Mouse (Mus musculus) urinary bladder, postnatal 14 days (tissue): ENCODE results near the gene Poc1b.

Source experiments
- DNase-seq: peaks from one replicate; pipeline ENCODE4 v3.0.0; 2021; ENCODE audit warnings: low spot score

The Poc1b gene

DNA sequence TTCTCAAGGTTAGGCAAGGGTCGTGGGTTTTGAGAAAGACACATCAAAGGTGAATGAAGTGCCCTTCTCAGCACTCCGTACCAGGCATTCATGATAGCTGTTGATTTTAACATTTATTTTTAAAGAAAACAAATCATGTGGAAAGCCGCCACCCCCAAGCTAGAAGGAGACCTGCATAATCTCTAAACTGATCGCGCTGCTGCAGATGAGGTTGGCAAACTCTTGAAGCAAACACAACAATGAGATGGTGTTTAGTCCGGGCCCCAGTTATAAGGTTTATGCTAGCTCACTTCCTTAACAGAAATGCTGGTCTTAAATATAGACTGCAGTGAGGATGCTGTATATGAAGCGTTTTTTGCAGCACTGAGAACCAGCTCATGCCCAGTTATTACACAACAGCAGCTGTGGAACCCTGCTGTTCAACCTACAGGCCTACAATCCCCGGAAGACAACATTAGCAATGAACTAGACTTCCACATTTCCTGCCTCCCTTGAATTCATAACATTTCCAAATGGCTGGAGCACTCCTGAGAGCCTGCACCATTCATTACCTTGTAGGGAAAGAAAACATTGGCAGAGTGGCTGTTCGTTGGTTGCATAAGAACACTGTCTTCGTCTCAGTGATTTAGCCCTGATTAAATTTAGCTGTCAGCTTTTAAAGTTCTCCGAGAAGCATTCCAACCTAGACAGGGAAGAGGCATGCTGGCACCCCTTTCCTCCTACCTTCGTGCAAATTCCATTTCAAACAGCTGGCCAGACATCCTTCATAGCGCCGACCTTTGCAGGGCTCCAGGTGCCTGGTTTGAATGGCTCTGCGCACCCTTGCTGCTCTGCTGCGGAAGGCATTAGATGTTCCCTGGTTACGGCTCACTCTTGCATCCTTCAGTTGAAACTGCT is 121.4 kb downstream of the Poc1b start:
- no peak for DNase-seq

DNA sequence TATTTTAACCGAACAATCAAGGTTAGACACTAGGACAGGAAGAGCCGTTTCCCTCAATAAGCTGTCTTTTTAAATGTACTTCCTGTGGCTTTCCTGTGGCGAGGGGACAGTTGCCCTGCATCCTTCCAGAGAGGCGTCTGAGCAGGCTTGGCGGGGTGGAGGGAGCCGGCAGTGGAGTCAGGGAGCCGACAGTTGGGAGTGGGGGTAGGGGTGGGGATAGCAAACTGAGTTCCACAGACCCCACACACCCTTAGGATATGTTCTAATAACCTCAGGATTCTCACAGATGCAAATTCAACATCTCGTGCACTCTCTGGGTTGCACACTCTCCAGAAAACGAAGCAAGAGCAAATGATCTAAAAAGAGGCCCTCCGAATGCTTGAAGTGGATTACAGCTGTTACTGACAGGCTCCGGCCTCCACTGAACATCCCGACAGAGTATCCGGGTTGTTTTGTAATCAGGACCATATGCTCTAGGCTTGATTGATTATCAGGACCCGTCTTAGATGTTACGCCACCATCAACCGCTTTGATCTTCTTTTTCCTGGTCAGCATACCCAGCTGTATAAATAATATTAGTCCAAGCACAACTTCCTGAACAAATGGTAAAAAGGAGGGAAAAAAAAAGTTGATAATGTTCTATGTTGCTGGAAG is 122.3 kb downstream of the Poc1b start:
- peak; percentile 11 for DNase-seq

DNA sequence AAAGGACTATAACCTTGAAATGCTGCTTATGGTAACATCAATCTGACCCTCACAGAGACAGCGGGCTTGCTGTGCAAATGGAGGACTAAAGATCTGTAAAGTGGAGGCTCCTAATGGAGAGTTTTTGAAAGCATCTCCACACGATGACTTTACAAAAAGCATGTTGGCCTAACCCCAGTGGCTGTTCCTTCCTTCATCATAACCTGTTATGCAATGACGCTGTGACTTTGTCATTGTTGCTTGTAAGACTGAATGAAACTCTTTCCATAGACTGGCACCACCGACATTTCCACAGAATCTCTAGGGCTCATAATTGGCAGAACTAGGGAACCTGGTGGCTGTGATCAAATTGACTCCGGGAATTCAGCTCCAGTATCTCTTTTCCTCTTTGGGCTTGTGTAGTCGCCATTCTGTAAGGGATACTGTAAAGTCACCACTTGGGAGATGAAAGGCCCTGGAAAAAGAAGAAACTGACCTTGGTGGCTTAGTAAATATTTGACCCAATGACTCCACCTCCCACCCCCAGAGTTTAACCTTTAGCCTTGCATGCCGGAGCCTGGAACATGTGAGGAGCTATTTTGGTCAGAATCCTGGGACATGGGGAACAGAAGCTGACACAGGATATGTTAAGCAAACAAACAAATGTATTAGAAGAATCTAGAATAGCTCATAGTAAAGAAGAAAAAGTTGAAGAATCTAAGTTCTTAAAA is 125.8 kb downstream of the Poc1b start:
- no peak for DNase-seq

DNA sequence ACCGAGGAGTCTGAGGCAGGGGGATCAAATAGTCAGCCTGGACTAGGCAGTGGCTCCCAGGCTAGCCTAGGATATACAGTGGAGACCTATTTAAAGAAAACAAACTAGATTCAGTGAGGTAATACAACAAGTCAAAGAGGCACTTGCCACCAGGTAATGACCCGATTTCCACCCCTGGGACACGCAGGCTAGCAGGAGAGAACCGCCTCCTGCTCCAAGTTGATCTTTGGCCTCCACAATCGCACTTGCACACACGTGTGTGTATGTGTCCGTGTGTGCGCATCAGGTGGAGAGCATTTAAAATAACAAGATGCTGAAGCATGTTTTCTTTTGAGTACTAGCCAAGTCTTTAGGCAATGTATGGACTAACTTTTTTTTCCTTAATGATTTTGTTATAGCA is 127.5 kb downstream of the Poc1b start:
- no peak for DNase-seq

DNA sequence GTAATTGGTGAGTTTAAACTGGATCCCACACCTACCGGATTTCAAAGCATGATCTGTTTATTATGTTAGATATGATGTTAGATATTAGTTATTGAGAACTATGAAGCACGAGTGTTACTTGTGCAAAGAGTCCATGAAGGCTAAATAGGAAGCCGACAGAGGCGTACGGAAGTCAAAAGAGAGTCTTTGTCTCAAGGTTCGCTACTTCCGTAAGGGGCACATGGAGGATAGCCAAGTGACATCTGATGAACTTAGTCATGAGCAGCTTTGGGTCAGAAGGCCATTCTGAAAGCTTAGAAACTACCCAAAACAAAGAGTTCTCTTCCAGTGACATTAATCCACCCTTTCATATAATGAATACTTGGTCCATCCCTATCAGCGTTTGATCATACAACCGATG is 128.2 kb downstream of the Poc1b start:
- DNase-seq: no peak

DNA sequence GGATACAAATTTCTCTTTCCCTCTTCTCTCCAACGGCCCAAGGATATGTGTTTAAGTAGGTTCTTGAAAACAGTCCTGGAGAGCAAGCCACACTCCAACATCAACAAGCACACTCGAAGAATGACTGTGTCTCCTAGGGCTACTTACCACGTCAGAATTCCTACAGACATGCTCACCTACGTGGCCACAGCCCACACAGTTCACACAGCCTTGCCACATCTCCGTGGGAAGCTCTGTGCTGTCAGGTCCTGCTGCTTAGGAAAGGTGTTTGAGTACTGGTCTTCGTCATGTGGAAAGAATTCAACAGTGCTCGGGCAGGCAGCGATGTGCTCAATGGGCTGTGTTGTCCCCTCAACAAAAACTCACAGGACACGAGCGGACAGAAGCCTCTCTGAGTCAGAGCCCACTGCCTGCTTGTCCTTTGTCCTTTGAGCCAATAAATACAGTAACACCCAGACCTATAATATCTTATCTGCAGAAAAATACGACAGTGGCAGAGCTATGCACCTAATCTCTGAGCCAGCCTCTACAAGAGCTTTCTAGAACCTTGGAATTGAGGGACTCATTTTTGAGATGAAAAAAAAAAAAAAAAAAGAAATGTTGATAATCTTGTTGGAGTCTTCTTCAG is 130.5 kb downstream of the Poc1b start:
- peak; percentile 14 for DNase-seq

DNA sequence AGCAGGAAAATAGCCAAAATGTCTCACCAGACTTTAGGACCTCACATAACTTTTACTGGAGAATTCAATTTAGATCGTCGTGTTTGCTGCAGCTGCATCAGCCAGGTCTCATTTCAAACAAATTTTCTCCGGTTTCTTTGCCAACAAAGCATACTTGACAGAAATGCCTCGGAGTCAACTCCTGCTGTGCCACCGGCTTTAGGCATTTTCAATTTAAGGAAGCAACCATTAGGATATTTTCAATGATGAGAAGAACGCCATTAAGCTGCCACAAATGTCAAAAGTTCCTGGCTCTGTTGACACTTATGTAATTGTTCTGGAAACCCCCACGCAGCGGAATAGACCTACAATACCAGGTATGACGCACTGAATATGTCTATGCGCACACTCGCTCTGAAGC is 131.7 kb downstream of the Poc1b start:
- DNase-seq: no peak

DNA sequence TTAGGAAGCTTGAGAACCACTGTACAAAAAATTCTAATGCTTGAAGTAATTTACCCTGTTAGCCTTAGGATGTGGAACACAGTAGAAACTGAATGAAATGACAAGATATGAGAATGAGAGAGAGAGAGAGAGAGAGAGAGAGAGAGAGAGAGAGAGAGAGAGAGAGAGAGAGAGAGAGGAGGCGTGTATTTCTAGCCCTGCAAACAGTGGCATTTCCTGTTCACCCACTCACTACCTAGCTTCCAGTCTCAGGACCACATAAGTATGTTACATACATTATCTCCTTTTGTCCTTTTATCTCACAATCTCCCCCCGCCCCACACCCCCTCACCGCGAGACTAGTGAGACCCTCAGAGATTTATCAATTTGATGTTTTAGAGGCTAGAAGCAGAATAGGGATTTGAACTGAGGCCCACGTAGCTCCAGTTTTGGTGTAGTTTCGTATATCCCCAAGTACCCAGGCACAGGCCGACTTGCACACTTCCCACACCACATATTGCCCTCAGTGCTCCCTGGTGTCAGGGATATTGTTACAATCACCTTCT is 134.5 kb downstream of the Poc1b start:
- no peak for DNase-seq

DNA sequence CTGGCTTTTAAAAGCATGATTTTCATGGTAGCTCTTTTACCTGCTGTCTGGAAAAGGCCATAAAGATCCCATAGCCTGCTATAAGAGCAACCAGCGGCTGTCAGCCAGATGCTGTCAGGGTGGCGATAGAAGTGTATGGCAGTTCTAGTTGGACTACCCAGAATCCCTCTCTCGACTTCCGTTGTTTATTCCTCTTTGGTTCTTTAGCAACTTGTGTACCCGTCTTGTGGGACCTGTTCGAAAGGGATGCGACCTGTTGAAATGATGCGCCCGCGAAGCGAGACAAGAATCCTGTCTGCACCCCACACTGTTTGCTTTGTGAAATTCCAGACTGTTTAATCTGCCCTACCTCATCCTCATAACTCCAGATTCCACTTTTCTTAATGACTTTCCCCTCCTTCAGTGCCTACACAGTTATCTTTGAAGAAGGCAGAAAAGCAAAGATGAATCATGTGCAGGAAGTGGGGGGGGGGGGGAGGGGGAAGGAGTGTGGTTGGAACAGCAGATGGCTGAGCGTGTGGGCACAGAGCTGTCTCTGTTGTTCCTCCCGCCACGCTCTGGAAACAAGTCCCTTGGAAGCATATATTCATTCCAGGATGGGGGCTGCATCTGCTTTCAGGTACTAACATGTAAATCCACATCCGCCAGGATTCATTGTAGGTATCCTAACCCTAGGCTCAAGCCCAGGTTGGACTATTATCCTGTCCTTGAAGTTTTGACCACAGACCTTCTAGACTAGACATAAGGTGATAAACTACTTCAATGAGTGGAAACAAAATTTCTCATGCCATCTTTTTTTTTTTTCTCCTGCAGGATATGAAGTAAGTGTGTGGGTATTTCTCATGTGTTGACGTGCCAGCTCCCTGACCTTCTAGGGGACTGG is 135.2 kb downstream of the Poc1b start:
- DNase-seq: no peak

DNA sequence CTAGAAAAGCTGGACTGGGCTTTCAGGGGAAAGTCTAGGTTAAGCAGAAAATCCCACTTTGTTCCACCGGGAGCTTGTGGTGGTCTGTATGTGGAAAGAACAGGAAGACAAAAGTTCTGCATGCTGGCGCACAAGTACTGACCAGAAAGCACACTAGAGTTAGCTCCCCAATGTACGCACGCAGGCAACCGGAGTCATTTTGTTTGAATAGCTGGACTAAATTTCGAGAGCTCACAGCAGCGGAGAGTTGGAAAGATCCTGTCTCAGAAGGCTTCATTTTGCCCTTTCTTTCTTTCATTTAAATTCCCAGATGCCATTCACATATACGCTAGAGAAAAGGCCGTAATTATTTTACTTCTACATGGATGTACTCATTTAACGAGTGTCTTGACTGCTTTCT is 135.9 kb downstream of the Poc1b start:
- no peak for DNase-seq

DNA sequence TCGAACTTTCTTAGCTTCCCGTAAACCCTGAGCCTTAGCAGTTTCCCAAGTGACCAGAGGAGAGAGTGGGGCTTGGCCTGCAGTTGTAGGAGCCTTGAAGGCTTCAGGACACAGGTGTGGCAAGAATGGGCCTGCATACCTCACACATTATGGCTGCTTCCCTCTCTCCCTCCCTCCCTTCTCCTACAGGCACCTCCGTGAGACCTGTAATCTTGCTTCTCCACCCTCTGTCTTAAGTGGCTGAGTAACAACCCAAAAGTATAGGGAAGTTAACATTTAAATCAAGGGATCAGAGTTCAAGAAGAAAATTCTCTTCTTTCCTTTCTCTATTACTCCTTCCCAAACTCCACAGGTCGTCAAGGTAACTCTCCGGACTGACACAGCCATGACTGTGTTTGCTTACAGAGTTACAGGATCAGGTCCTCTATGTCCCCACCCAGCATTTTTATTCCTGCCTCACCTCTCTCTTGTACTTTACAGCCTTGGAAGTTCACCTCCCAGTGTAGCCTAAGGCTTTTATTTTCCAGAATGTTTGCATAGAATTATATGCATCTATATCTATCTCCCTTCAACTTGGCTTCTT is 137.2 kb downstream of the Poc1b start:
- DNase-seq: no peak

DNA sequence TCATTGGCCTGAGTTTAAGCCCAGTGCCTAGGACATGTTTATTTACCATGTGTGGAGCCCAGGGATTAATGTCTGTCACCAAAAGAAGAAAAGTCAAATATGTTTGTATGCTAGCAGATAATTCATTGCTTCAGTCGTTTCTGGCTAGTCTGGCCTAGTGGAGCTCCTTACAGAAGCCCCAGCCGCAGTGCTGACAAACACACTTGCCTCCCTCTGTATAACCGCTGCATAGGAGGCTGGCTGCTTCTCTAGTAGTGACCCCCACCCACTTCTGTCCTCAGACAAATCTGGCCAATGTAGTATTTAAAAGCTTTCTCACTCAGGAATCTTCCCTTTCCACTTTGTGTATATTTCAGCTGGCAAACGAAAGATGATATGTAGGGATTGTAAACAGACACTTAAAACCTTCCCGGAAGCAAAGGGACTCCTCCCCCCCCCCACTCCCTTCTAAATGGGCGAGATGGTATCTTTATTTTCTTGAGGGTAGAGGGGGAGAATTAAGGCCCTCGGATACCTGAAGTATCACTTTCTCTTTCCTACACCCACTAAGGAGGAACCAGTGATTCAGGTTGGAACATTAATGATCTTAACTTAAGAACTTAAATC is 137.9 kb downstream of the Poc1b start:
- DNase-seq: no peak

DNA sequence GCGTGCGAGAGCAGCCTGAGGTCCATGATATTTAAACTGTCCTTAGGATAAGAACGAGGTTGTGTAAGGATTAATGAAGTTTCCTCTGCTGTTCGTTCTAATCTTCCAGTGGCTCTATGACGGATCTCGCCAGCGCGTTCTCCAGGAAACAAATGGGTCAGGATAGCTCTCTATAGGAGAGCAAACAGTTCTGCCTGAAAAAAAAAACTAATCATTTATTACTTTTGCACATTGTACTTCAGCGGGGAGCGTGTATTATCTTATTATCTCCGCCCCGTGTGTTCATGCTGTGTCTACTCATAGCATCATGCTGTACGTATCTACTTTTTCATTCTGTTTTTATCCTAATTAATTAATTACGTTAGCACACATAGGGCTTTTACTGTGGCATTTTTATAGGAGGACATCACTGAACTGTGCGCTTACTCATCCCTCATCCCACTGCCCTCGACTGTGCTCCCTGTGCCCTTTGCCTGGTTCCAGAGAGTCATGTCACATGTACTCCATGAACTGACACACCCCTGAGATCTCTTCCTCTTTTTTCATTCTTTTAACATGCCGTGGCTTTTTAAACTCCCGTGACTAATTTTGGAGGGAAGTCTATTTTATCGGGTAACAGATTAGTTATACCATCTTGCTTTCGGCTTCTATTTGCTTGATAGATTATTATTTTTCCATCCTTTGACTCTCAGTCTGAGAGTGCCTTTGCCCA is 140.1 kb downstream of the Poc1b start:
- DNase-seq: no peak
